Mouse (Mus musculus) testis, adult 2 months (tissue): ENCODE results near the gene Gm28053.

ENCODE experiments used
- CTCF ChIP-seq: fragments of 200-500 bp; IDR thresholded peaks from 2 replicates; pipeline ENCODE4 v1.5.1; 2012; ENCODE audit warnings: low read depth, mild to moderate bottlenecking, inconsistent platforms, low read length, moderate library complexity; ENCODE audit not compliant: control insufficient read depth, insufficient read depth, insufficient replicate concordance
- POLR2A ChIP-seq: fragments of 200-500 bp; IDR thresholded peaks from 2 replicates; pipeline ENCODE4 v1.6.1; 2012; ENCODE audit warnings: low read depth, mild to moderate bottlenecking, inconsistent platforms, low read length, moderate library complexity; ENCODE audit not compliant: control insufficient read depth

DNA sequence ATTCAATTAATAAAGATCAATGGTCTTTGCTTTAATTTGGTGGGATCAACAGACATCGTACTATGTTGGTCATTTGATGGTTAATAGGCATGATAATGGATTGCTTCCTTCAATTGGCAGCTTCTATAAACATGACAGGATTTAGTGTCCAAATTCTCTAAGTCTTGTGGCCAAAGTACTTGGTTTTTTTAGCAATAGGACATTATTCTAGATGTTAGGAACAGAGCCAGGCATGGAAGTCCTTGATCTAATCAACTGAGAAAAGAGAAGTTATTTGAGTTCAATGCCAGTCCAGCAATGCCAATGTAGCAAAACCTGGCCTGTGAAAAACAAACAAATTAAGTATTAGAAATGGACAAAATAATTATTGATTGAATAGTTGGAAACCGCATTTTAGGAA is 67.2 kb downstream of the Gm28053 start:
- no peak for TF ChIP-seq CTCF
- no peak for TF ChIP-seq POLR2A
